Mouse (Mus musculus) embryonic fibroblast, embryonic 13.5 days (primary cell): Measurements from ENCODE around the gene Ahsa1. TPM values are rescaled to one million over a fixed set of nuclear protein-coding genes. Genes with fewer than 3 reads are reported as not detected.
A peak's percentile ranks its signal among the peaks of the same experiment; 100 is the strongest.

ENCODE experiments used
- H3K27ac ChIP-seq: 2 replicates; pipeline ENCODE4 v1.5.1; 2012; ENCODE audit warnings: low read length, control low read depth, inconsistent platforms; ENCODE audit not compliant: insufficient read depth
- H3K4me1 ChIP-seq: 2 replicates; pipeline ENCODE4 v1.6.1; 2011; ENCODE audit warnings: low read length; ENCODE audit not compliant: control insufficient read depth, insufficient read depth
- H3K4me3 ChIP-seq: 2 replicates; pipeline ENCODE4 v1.5.1; 2011; ENCODE audit warnings: mild to moderate bottlenecking, control low read depth, low read length; ENCODE audit not compliant: insufficient read depth
- CTCF ChIP-seq: IDR thresholded peaks from 2 replicates; pipeline ENCODE4 v1.5.1; 2011; ENCODE audit warnings: mild to moderate bottlenecking, control low read depth, low read length, moderate library complexity, borderline replicate concordance; ENCODE audit not compliant: insufficient read depth
- POLR2A ChIP-seq: IDR thresholded peaks from 2 replicates; pipeline ENCODE4 v1.6.1; 2011; ENCODE audit warnings: low read depth, mild to moderate bottlenecking, control low read depth, low read length, moderate library complexity
- polyA plus RNA-seq: library from polyadenylated mRNA; stranded (reverse); fragments of >200 nt; gene quantifications from 2 replicates; pipeline ENCODE4 v1.2.4, GENCODE M21; 2011; ENCODE audit warnings: low read depth; ENCODE audit not compliant: missing spikeins, insufficient read length

The Ahsa1 gene
- polyA plus RNA-seq, 1 experiment = 112 TPM

- H3K4me3 ChIP-seq = no peak overlapping the region
- no peak overlapping the region for H3K27ac ChIP-seq
- no peak for TF ChIP-seq CTCF
- TF ChIP-seq POLR2A = no peak
- H3K4me1 ChIP-seq = peaks cover 2% of the 10 kb centered on the region; the same call in 1 of the 2 replicates
Measured at GRCm38 (mm10) chr12:87279350-87279749, 13.1 kb downstream of the Ahsa1 start.

- TF ChIP-seq CTCF = no peak
- no peak for TF ChIP-seq POLR2A
- H3K4me3 ChIP-seq = no peak overlapping the region
- peaks cover 2% of the 10 kb centered on the region; the same call in 1 of the 2 replicates for H3K4me1 ChIP-seq
- no peak overlapping the region for H3K27ac ChIP-seq
Measured at GRCm38 (mm10) chr12:87279879-87280278, 13.6 kb downstream of the Ahsa1 start.

DNA sequence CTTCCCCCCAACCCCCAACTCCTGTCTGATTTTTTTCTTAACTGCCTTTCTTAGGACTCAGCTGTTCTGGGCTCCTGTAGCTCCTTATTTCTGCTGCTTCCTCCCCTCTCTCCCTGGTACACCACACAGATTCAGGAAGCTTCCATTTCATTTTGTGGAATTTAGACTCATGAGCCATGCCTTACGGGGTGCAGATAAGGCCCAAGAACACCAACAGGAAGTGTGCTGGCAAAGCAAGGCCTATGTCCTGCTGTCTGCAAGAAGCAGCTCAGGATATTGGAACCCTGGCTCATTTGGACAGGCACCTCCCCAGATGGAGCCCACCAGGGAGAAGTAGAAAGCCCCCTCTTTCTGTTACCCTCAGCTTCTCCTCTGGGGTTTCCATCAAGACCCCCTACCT, 15.5 kb downstream of the Ahsa1 start:
- peaks cover 2% of the 10 kb centered on the region; the same call in 1 of the 2 replicates for H3K4me1 ChIP-seq
- no peak overlapping the region for H3K4me3 ChIP-seq
- no peak overlapping the region for H3K27ac ChIP-seq
- no peak for TF ChIP-seq POLR2A
- no peak for TF ChIP-seq CTCF

DNA sequence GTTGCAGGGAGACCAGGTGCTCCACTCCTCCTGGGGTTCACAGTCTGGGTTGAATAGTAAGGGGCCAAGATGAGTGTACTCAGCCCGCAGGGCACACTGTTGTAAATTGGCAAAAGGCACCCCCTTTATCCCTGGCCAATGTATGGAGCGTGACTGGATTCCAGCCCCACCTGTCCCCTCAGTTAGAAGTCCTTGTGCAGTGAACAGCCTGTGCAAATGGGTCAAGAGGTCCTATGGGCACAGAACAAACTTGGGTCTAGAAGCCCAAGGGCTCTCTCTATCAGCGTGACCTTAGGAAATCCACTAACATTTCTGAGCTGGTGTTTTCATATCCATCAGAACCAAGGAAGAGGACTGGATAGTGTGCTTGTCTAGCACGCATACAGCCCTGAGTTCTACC, 16.5 kb downstream of the Ahsa1 start:
- Histone ChIP-seq H3K27ac (no peak overlapping the region), H3K4me1 (peaks cover 2% of the 10 kb centered on the region; the same call in 1 of the 2 replicates)
- TF ChIP-seq POLR2A (no peak), CTCF (no peak)

DNA sequence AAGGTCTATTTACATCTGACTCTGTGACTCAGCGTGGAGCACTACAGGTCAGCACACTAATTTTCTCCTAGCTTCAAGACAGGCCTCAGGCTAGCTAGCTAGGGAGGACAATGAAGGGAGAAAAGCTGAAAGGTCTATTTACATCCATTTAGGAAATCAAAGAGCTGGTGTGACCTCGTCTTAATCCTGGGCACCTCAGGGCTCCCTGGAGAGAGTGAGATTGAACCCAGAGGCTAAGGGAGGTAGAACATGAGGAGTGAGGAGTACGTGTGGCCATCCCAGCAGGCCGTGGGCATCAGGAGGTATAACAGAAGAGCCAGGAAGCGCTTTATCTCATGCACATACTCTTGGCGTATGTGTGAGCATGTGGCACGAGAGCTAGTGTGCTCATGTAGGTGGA, 17.4 kb downstream of the Ahsa1 start:
- H3K27ac ChIP-seq = no peak overlapping the region
- no peaks in the 10 kb centered on the region for H3K4me1 ChIP-seq
- H3K4me3 ChIP-seq = no peak overlapping the region
- no peak for TF ChIP-seq CTCF

More for the DNA sequence above, 16.5 kb downstream of the Ahsa1 start:
- no peak overlapping the region for H3K4me3 ChIP-seq

- Histone ChIP-seq H3K4me3 (no peak overlapping the region), H3K27ac (no peak overlapping the region), H3K4me1 (no peaks in the 10 kb centered on the region)
- TF ChIP-seq CTCF = no peak
- TF ChIP-seq POLR2A = no peak
Measured at GRCm38 (mm10) chr12:87284268-87284667, 18.0 kb downstream of the Ahsa1 start.

- Histone ChIP-seq H3K4me1 (no peaks in the 10 kb centered on the region), H3K27ac (no peak overlapping the region), H3K4me3 (no peak overlapping the region)
- no peak for TF ChIP-seq CTCF
- TF ChIP-seq POLR2A = no peak
Measured at GRCm38 (mm10) chr12:87284726-87285125, 18.4 kb downstream of the Ahsa1 start.

GRCm38 (mm10) chr12:87289100-87289499, 22.8 kb downstream of the Ahsa1 start:
- Histone ChIP-seq H3K27ac (no peak overlapping the region), H3K4me1 (no peaks in the 10 kb centered on the region), H3K4me3 (no peak overlapping the region)
- TF ChIP-seq CTCF = no peak
- no peak for TF ChIP-seq POLR2A

DNA sequence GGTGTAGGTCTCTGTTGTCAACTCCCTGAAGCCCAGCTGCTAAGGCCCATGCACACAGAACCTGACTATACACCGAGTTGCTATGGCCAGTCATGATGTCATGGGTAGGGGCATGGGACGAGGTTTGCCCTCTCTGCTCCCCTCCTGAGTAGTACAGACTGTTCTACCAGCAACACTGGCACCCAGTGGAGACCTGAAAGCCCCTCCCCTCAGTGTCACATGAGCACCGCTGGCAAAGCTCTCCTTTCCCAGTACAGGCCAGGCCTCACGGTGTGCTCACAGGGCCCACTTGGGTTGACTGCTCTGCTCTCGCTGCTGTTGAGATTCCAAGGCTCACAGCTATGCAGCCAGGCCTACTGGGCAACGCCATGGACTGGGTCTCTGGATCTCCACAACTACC, 27.7 kb downstream of the Ahsa1 start:
- H3K4me3 ChIP-seq = no peak overlapping the region
- no peaks in the 10 kb centered on the region for H3K4me1 ChIP-seq
- no peak overlapping the region for H3K27ac ChIP-seq
- TF ChIP-seq CTCF = no peak
- TF ChIP-seq POLR2A = no peak

DNA sequence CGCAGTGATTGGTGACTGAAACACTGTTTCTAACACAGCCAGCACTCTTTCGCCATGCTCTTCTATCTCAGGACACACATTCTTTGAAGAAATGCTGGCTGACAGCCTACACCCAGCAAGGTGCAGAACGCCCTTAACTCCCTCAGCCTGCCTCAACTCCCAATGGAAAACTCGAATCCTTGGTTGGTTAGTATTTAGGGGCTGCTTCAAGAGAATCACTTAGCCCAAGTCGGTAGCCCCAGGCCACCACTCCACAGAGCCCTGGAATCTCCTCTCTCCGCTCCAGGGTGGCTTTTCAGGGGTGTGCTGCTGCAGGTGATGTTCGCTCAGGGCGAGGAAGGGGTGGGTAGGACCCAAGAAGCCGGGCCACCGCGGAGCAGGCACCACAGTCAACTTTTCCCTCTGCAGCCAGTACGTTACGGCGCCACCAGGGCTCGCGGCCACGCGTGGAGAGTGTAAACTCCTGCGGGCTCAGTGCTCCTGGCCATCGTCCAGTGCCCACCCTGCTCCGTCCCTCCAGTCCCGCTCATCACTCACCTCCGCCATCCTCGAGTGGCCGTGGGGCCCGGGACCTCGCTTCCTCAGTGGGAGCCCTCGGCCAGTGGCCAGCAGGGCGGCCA, 32.9 kb downstream of the Ahsa1 start:
- Histone ChIP-seq H3K4me1 (no peaks in the 10 kb centered on the region), H3K27ac (no peak overlapping the region), H3K4me3 (peak overlapping the region; percentile 50)
- TF ChIP-seq CTCF (no peak), POLR2A (no peak)
